Mouse (Mus musculus): Measurements from ENCODE around the gene Nek9.
A peak's percentile ranks its signal among the peaks of the same experiment; 100 is the strongest.

Gene Nek9

GRCm38 (mm10) chr12:85339243-85339729 lies at the start of gene Nek9:
Gene Nek9, minus strand, starts transcription at chr12:85339362.
- DNase-seq (ENCODE audit: low spot score) = peak; percentile 94

- DNase-seq (ENCODE audit: low spot score) = no peak
Measured at GRCm38 (mm10) chr12:85385995-85386375, 46.8 kb upstream of the Nek9 start.

GRCm38 (mm10) chr12:85385329-85385994 lies 46.3 kb upstream of the Nek9 start:
- no peak for DNase-seq (ENCODE audit: low spot score)

GRCm38 (mm10) chr12:85382761-85383680 lies 43.9 kb upstream of the Nek9 start:
- no peak for DNase-seq (ENCODE audit: low spot score)

- no peak for DNase-seq (ENCODE audit: low spot score)
Measured at GRCm38 (mm10) chr12:85381570-85381969, 42.4 kb upstream of the Nek9 start.

- no peak for DNase-seq (ENCODE audit: low spot score)
Measured at GRCm38 (mm10) chr12:85380942-85381341, 41.8 kb upstream of the Nek9 start.

GRCm38 (mm10) chr12:85380308-85380707 lies 41.1 kb upstream of the Nek9 start:
- no peak for DNase-seq (ENCODE audit: low spot score)

- no peak for DNase-seq (ENCODE audit: low spot score)
Measured at GRCm38 (mm10) chr12:85378271-85378670, 39.1 kb upstream of the Nek9 start.

- peak; percentile 89 for DNase-seq (ENCODE audit: low spot score)
Measured at GRCm38 (mm10) chr12:85374561-85375272, 35.6 kb upstream of the Nek9 start, which contains the start of gene Tmed10. Gene Tmed10, minus strand, starts transcription at chr12:85374847.

- peak; percentile 81 for DNase-seq (ENCODE audit: low spot score)
Measured at GRCm38 (mm10) chr12:85373591-85374560, 34.7 kb upstream of the Nek9 start.

GRCm38 (mm10) chr12:85372068-85372665 lies 33.0 kb upstream of the Nek9 start:
- DNase-seq (ENCODE audit: low spot score) = no peak

- DNase-seq (ENCODE audit: low spot score) = no peak
Measured at GRCm38 (mm10) chr12:85368441-85369063, 29.4 kb upstream of the Nek9 start.

GRCm38 (mm10) chr12:85366271-85366670 lies 27.1 kb upstream of the Nek9 start:
- peak; percentile 50 for DNase-seq (ENCODE audit: low spot score)

GRCm38 (mm10) chr12:85362510-85362909 lies 23.3 kb upstream of the Nek9 start:
- DNase-seq (ENCODE audit: low spot score) = no peak

GRCm38 (mm10) chr12:85361580-85361979 lies 22.4 kb upstream of the Nek9 start:
- no peak for DNase-seq (ENCODE audit: low spot score)

- DNase-seq (ENCODE audit: low spot score) = no peak
Measured at GRCm38 (mm10) chr12:85361165-85361564, 22.0 kb upstream of the Nek9 start.

- no peak for DNase-seq (ENCODE audit: low spot score)
Measured at GRCm38 (mm10) chr12:85354061-85354460, 14.9 kb upstream of the Nek9 start.

GRCm38 (mm10) chr12:85350407-85351232 lies 11.5 kb upstream of the Nek9 start:
- DNase-seq (ENCODE audit: low spot score) = no peak

- DNase-seq (ENCODE audit: low spot score) = no peak
Measured at GRCm38 (mm10) chr12:85348338-85348737, 9.2 kb upstream of the Nek9 start.
